Mouse (Mus musculus) c-Kit-negative CD71-positive TER-119-positive erythroid progenitor cells, embryonic 14.5 days (primary cell): ENCODE data around the gene Tspan2.

Source experiments
- DNase-seq: peaks from one replicate; pipeline ENCODE4 v3.0.0-alpha.2; 2013; ENCODE audit warnings: low read depth, low spot score

Tspan2 gene

GRCm38 (mm10) chr3:102733936-102734312 is 405 bp upstream of the Tspan2 start:
- DNase-seq, result no peak

DNA sequence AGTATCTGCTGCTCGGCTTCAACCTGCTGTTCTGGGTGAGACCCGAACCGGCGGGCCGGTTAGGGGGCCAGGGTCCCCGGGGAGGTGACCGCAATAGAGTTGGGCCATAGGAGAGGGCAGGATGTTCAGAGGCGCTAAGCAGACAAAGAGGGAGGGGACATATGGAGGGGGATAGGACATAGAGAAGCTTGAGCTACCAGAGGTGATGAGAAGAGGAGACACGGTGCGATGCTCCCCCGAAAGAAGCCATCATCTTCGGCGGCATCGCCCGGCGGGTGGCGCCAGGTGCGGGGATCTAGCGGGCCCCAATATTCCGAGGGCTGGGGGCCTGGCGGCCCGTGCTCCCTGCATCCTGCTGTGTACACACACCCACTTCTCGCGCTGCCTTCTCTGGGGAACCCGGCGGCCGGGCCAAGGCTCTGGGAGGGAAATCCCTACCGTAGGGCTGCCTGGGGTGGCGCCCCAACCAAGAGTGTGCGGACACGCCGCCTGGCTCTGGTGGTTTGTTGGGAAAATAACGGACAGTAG is 766 bp downstream of the Tspan2 start:
- no peak for DNase-seq

GRCm38 (mm10) chr3:102735638-102736037 is 1.3 kb downstream of the Tspan2 start:
- no peak for DNase-seq

DNA sequence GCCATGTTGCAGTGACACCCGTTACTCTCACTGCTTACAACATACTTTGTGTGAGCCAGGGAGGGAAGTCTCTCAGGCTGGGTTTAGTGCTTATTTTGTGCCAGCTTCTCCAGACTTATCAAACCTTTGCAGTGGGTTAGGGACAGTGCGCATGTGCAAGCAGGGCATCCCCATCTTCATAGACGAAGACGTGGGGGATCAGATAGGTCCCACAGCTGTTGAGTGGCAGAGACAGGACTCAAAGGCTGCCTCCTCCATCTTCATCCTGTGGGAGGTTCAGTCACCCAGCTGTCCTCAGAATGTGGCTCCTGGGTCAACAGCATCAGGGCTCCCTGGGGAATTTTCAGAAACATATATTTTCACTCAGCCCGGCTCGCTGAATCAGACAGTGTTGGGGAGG is 2.1 kb downstream of the Tspan2 start:
- DNase-seq, result no peak

GRCm38 (mm10) chr3:102737106-102737505 is 2.8 kb downstream of the Tspan2 start:
- no peak for DNase-seq

DNA sequence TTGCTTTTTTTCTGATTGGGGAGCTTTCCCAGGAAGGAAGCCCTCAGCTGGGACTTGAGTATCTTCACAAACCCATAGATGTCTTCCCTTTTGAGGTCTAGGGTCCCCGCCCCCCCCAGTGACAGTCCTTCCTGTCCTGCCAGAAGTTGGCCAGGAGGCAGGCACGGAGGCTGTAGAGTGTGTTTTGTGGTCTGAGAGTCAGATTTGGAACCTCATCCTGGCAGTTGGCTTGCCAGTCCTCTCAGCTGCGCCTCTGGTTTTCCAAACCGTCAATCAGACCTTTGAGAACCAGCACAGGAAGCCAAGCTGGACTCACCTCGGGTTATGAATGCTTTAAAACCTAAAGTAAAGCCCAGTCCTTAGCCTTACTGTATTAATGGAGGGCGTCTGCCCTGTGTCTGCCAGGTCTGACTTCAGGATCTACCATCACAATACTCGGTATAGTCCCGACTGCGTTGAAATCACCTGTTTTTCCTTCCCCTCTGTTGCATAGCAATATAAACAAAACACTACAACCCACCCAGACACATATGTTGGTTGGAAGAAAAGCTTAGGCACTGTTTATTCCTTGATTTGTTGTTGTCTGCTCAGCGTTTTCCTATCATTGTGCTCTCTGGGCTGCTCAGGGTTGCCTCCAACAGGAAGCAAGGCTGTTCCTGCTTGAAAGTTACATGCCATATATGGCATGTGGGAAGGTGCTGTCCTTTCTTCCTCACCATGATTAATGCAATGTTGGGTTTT is 4.0 kb downstream of the Tspan2 start:
- DNase-seq, result no peak

DNA sequence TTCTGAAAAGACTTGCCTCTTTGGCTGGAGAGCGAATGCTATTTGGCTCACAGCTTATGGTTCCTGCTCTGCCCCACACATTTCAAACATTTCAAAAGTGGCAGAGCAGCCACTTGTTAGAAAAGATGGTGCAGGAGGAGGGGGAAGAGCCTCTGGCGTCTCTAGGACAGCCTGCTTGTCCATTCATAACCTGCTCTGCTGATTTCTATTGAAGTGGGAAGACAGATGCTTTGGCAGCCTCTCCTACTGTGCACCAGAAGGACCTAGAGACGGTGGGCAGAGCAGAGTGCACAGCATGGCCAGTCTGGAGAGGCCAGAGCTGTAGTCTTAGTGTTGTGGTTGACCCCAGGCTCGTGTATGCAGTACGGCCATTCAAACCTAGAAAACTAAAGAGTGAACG is 4.6 kb downstream of the Tspan2 start:
- no peak for DNase-seq

DNA sequence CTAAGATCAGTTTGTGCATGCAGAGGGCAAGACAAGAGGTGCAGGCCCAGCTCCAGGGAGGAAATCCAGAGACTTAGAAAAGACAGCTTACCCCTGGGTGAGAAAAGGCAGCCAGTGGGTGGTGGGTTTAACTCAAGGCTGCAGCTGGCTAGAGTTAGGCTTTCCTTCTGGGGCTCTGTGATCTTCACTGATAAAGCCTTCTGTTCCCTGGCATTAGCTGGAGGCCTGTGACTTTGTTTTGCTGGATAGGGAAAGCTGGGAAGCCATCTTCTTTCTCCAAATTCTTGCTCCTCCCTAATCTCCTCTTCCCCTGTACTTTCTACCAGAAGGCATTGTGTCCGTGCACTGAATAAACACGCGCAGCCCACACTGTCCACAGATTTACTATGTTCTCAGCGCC is 8.4 kb downstream of the Tspan2 start:
- DNase-seq, result no peak

- DNase-seq, result no peak
Measured at GRCm38 (mm10) chr3:102743202-102743601, 8.9 kb downstream of the Tspan2 start.

DNA sequence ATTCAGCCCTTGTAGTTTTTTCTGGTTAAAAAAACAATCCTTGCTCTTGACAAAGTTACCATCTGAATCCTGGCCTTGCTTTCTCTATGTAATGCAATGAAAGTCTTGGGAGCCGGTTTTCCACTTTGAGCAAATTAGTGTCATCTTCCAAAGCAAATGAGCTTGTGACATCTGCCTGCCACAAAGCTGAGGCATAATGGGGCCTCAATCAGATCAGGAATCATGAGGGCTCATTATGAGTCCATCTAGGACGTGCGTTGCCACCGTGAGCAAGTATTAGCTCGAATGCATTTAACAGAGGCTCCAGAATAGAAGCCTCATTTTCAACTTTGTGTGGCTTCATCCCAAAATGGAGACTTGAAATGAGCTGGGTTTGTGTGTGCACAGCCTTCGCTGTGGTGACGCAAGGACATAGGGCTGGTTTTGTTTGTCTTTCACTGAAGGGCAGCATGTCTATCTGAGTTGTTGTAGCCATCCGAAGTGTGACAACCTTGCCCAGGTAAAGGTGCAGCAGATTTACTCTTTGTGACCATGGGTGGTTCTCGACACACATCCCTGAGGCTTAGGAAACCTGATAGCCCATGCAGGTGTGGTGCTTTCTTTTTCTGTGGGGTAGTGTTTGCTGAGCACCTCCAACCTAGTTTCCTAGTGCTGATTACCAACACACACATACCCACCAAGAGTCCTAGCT is 9.6 kb downstream of the Tspan2 start:
- no peak for DNase-seq

DNA sequence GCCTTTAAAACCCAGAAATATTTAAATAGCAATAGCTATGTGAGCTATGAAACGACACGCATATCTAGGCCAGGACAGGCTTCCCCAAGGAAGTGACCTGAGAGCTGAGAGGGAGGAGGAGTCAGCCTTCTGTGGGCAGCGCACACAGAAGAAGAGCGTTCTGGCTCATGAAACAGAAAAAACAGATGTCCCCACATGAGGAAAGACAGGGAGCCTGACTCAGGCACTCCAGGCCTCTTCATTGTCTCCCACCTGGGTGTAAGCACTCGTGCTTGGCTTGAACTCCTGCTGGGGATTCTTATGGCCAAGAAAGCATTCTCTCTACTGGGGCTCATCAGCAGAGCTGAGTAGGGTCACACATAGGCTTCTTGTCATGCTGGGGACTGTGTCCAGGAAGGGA is 10.3 kb downstream of the Tspan2 start:
- DNase-seq, result no peak

DNA sequence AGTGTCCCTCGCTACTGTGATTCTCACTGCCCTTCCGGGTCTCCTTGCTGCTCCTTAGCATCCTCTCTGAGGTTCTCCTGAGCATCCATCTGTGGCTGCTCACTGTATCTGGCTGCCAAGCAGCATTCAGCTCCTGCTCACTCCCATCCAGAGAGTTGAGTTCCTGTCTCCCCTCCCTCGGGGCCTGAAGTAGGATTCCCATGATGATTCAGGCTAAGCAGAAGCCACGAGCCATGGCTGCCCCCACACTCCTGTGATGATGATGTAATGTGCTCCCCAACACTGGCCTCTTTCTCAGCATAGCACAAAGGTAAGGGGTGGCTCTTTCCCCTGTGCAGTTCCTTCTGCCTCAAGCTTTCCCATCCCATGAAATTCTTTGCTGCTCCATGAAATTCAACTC is 11.8 kb downstream of the Tspan2 start:
- DNase-seq, result no peak

DNA sequence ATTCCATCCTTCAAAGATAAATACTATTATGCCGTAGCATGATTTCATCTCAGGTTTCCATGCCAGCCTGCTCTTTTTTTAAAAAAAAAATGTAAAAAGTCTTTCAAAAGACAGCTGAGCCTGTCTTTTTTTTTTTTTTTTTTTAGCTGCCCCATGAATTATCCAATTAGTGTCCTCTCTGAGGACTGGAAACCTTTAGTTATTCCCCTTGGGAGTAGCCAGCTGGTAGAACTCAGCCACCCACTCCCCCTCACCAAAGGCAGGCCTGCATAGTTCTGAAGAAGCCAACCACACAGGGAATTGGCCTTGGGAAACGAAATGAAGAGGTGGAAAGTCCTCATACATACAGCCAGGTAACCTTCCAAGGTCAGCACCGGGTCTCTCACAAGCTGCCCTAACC is 13.7 kb downstream of the Tspan2 start:
- DNase-seq, result no peak

DNA sequence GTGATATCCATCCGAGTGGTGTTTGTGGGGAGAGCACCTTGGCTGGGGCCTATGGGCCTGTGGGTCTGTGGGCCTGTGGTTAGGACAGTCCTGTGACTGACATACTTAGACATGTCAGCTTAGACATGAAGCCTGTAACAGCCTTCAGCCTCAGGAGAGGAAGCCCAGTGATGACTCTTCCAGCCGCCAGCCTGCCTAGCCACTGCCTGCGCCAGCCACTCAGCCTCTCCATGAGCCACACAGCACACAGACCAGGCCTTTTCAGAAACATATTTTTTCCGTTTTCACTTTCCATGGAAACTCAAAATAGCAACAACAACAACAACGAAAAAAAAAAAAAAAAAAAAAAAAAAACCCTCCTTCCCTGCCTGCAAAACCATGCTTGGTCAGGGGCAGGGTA is 14.4 kb downstream of the Tspan2 start:
- DNase-seq, result no peak

GRCm38 (mm10) chr3:102751136-102751535 is 16.8 kb downstream of the Tspan2 start:
- no peak for DNase-seq

DNA sequence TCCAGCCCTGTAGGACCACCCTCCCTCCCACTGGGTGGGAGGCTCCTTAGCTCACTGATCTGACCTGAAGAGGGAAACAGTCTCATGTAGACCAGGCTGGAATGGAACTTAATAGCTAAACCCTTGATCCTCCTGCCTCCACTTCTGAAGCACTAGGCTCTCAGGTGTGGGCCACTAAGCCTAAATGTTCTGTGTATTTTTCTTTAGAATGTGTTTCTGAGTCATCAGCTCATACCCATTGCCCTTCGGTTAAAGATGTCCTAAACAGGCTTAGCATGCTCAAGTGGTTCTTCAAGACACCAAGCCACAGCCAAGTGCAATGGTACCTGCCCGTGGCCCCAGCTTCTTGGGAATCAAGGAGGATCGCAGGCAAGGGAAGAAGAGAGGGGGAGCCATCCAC is 17.2 kb downstream of the Tspan2 start:
- DNase-seq, result no peak

GRCm38 (mm10) chr3:102752053-102752452 is 17.7 kb downstream of the Tspan2 start:
- DNase-seq, result no peak

- DNase-seq, result no peak
Measured at GRCm38 (mm10) chr3:102752457-102752856, 18.1 kb downstream of the Tspan2 start.

DNA sequence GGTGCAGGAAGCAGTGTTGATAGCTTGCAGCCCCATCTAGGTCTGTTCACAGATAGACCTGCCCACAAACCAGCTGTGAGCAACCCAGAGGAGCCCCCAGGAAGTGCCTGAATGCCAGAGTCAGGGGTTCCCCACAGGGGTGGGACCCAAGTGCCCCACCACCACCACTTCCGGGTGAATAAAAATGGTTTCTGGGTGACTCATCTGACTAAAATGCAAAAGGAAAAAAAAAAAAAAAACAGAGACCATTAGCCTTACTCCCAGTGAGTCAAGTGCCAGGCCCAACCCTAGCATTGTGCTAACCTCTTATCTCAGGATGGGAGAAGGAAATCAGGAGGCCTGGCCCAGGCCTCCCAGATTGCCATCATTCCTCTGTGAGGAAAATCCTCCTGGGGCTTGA is 21.5 kb downstream of the Tspan2 start:
- DNase-seq, result no peak

DNA sequence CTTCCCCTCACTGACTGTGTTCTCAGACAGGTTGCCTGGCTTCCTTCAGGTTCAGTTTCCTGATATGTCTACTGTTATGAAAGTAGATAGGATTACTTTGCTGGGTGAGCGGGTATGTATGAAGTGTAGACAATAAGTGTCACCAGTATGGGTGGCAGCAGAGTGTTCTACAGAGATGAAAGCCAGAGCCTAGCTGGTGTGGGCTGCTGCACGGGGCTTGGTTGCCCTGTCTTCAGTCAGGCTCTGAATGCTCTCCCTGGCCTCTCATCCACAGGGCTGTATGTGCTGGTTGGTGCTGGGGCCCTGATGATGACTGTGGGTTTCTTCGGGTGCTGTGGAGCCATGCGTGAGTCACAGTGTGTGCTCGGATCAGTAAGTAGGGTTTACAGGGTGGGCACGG is 22.7 kb downstream of the Tspan2 start:
- DNase-seq, result no peak

- no peak for DNase-seq
Measured at GRCm38 (mm10) chr3:102760236-102760635, 25.9 kb downstream of the Tspan2 start.

DNA sequence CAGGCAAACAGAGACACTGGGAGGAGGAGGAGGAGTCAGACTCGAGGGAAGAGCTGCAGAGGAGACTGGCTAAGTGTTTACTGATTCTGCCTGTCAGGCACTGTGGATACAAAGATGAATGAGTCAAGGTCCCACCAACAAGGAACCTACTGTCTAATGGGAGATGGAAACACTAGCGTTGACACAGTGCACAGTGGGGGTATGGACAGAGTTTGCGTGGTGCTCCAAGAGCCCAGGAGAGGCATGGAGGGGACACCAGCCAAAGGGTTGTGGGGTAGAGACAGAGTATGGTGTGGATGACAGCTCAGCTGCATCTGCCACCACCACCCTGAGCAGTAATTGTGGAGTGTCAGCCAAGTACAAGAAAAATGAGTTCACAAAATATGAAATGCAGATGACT is 28.1 kb downstream of the Tspan2 start:
- DNase-seq, result no peak

- no peak for DNase-seq
Measured at GRCm38 (mm10) chr3:102763713-102764400, 29.5 kb downstream of the Tspan2 start.
